Mouse (Mus musculus) adrenal gland, postnatal 10 days (tissue): Measurements from ENCODE around the gene Frmd6. TPM values are rescaled to one million over a fixed set of nuclear protein-coding genes. Genes with fewer than 3 reads are reported as not detected.

Experiments used
- DNase-seq: peaks from one replicate; pipeline ENCODE4 v3.0.0; 2021; ENCODE audit warnings: mixed read lengths
- total RNA-seq, 2 experiments: library from RNA; stranded (reverse); gene quantifications; 2 replicates each; pipeline ENCODE4 v1.2.3; 2021

The Frmd6 gene
- total RNA-seq, 2 experiments from 2014 or later, result 32.0 to 38.6 TPM

DNA sequence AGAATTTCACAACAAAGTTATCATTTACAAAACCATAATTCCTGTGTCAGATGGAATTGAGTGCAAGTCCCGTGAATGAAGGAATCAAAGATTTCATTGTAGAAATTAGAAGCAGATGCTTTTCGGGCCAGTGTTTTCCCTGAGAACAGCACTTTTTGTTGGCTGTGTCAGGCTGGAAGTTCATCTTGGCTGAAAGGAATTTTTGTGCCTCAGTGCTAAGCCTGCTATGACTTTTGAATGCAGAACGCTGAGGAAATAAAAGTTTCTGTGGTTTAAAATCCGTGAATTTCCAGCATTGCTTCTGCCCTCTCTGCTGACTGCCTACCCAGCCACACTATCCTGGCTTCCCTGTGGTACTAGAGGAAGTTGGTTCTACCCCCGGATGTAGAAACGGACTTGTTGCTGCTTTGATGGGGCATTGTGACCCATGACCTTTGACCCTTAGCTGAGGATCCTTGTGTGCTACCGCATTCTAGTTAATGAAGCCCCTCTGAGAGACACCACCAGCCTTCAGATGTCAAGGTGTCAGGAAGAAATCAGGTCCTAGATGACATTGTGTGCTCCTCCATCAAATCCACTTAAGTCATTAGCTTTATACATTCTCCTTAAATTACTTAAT lies 26.1 kb downstream of the Frmd6 start:
- DNase-seq, result no peak

DNA sequence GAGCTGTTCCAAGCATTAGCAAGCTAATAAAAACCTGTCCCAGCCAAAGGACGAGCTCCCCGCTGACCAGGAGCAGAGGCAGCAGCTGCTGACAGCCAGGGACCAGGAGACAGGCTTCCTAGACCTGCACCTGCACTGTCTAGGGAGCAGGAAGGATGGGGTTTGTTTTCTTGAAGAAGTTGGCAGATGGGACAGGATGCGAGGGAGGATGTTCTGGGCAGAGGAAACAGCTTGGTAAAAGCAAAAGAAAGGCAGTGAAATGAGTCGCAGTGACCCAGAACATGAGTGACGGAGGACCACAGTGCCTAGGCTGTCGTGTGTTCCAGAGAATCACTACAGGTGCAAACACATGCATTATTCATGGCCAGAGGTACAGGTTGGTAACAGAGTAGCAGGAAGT lies 27.7 kb downstream of the Frmd6 start:
- peak; percentile 15 for DNase-seq

DNA sequence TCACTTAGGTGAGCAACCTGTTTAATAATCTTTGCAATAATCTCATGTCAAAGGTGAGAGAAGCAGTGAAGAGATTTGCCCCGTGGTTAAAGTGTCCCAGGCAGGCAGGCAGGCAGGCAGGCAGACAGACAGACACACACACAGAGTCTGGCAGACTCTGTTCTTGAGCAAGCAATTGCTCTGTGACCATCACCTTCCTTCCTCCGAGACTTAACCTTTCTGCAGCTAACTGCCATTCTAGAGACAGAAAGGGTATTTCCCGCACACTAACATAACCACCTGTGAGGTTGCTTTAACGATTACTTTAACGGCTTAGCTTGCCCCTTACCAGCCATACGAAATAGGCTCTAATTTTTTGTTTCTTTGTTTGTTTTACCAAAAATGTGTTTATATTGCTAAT lies 30.4 kb downstream of the Frmd6 start:
- DNase-seq, result no peak

- DNase-seq, result no peak
These were observed 31.5 kb downstream of the Frmd6 start for GRCm38 (mm10) chr12:70856776-70857175.

- DNase-seq, result no peak
These were observed 38.0 kb downstream of the Frmd6 start for GRCm38 (mm10) chr12:70863281-70863680.

GRCm38 (mm10) chr12:70867780-70868179 lies 42.5 kb downstream of the Frmd6 start:
- DNase-seq, result no peak

GRCm38 (mm10) chr12:70868190-70868987 lies 43.1 kb downstream of the Frmd6 start:
- DNase-seq, result no peak

DNA sequence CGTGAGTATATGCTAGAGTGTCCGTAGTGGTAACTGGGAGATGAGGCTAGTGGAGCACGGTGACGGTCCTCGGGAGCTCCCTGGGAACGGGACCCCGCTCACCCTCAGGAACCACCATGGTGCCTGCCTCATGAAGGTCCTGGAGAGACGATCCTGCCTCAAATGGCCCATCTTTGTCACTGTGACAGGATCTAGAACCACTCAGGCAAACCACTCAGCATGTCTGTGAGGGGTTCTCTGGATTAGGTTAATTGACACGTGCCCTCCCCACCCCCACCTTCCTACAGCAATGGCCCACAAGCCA lies 43.6 kb downstream of the Frmd6 start:
- DNase-seq, result no peak

- DNase-seq, result no peak
These were observed 48.2 kb downstream of the Frmd6 start for GRCm38 (mm10) chr12:70873544-70873943.

GRCm38 (mm10) chr12:70876270-70876998 lies 51.1 kb downstream of the Frmd6 start:
- no peak for DNase-seq

DNA sequence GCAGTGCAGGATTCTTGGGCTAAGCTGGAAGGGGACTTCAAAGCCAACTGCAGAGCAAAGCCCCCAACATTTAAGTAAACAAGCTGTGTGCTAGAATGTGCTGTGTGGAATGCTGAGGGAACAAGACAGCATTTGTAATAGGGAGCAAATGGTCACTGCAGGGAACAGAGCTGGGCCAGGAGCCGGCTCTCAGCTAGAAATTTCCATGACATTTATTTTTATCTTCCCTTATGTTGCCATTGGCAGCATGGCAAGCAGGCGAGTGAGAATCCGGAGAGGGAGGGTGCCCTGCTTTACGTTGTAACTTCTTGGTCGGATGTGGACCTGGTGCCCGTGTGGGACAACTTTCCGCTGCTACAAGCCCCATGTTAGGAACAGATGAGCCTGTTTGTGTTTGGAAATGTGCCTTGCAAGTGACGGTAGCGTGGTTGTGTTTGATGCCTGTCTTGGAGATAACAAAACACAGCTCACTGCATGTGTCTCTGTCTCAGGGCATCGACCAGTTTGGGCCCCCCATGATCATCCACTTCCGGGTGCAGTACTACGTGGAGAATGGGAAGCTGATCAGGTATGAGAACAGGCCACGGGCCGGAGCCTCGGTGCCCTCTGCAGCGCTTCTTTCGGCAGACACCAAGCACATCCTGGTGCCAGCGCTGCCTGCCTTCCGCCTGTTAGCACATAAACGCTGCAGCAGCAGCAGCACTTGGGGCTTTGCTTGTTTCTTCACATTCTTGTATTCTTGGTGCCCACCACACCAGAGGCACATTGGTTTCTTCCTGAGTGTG lies 52.8 kb downstream of the Frmd6 start:
- DNase-seq, result peak; percentile 18

GRCm38 (mm10) chr12:70880396-70880975 lies 55.2 kb downstream of the Frmd6 start:
- peak; percentile 13 for DNase-seq

GRCm38 (mm10) chr12:70881340-70881739 lies 56.0 kb downstream of the Frmd6 start:
- peak; percentile 56 for DNase-seq

DNA sequence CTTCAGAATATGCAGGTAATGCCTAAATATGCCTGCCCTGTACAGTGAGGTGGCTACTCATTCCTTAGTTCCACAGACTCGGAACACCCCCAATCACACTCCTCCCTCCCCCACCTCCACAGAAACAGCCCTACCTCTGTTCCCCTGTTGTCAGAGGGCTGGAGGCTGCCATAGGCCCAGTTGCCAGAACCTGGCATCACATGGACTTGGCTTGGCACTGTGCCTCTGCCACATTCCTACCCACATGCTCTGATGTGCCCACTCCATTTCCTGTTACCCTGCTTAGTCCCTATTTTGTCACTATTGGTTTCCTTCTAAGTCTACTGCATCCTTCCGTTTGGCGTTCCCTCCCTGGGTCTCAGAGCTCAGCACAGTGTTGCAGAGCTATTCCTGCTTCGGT lies 56.5 kb downstream of the Frmd6 start:
- peak; percentile 22 for DNase-seq

- no peak for DNase-seq
These were observed 57.8 kb downstream of the Frmd6 start for GRCm38 (mm10) chr12:70883141-70883540.

DNA sequence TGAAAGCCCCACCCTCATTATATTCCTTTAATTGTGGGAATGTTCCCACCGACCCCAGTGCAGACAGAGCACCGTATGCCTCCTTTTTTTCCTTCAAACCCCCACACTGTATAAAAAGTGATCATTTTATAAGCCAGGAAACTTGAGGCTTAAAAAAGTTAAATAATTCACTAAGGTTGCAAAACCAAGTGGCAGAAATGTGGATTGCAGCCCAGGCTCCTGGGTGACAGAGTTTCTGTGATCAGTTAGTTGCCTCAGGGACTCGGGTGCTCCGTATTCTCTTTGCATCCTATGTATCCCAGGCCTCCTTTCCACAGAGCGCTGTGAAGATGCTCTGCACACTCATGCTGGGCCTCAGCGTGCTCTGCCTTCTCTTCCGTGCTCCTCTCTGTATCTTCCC lies 58.8 kb downstream of the Frmd6 start:
- DNase-seq, result peak; percentile 20

DNA sequence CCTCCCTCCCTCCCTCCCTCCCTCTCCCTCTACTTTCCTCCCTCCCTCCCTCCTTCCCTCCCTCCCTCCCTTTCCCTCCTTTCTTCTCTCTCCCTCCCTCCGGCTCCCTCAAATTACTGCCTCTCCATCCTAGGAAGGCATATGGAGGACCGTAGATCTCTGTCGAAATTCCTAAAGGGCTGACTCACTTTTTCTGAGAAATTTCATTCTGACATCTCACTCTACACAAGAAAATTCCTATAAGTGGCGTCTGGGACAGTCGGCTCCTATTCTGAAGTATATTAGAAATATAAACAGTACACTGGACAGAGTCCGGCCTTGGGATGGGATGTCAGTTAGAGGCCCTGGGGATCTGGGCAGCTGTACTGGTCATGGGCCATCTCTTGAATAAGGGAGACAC lies 59.7 kb downstream of the Frmd6 start:
- DNase-seq, result no peak

DNA sequence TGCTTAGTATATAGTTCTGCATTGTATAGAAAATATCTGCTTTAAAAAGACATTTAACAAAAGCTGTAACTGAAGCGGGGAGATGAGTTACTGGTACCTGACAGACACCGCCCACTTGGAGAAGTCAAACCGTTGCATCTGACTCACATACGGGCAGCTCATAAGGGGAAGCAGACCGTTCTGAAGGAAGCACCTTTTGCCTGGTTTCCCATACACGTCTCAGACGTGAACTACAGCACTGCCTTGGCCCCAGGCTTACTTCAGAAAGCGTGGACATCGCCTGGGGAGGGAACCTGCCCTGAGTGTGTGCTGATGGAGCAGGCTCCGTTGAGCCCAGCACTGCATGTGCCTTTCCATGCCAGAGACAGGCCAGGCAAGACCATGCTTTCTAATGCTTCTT lies 60.3 kb downstream of the Frmd6 start:
- DNase-seq, result no peak

DNA sequence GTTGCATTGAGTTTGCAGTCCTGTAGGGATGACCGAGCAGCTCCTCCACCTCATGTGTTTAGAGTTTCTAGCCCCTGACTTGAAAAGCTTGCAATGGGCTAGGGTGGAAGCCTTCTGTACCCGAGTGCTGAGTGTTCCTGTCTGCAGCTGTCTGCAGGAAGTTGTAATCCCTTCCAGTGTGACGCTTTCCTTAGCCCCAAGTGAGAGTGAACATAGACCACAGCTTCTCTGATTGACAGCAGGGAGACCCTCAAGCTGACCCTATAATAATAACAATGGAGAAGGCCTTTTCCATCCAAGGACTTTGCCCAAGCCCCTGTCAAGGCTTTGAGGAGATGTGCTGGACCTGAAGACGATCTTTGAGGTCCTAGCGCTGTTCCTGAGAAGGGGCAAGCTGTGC lies 65.1 kb downstream of the Frmd6 start:
- DNase-seq, result no peak

DNA sequence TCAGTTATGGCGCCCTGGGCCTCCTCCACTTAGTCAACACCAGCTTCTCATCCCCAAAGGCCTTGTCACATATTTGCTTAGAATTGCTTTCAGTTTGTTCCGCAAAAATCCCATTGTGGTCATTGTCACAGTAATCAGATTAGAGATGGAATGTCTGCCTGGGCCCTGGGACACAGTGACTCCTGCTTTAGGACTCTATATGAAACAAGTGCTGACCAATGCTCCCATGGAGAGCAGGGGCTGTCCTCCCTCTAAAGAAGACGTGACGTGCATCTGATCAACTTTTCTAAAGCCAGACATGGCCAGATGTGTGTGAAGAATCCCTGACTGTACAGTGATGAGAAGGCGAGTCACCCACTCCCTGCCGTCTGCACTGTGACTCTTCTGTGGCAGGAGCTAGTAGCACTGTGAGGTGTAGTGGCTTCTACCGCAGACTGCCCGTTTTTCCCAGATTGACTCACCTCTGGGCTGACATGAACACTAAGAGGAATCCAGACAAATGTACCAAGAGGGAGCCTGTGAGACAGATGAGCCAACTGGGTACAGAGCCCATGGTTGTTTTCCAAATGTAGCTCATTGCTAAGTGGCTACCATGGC lies 65.7 kb downstream of the Frmd6 start:
- no peak for DNase-seq

DNA sequence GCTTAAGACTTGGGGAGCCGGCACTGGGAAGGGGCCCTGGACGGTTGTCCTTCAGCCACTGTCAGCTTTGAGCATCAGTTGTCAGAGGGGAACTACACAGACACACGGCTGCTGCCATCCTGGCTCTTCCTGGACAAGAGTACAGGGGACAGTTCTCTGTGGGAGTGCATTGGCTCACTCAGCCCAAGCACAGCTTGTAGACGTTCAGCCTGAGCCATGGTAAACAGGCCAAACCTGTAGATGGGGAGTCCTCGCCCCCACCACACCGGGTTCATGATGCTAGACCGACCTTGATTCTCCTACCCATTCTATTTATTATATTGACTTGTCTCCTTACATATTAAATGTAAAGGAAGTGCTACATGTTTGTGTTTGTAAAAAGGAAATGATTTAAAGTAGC lies 70.0 kb downstream of the Frmd6 start:
- no peak for DNase-seq

DNA sequence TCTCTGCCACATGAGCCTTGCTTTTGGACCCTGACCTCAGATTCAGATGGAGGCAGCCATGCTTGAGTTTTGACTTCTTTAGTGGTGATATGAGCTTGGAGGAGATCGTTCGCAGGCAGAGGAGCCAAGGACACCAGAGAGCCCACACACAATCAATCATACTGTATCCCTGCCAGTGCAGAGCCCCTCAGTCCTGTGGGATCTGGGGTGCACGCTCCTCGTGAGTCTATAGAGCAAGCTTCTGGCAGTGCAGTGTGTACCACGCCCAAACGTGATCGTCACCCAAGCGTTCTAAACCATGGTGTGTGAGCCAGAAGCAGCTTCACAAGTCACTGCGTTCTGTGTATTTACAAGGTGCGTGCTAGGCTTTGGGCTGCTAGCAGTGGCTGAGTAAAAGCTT lies 70.8 kb downstream of the Frmd6 start:
- DNase-seq, result no peak
